Comparison of ENCODE assay signal across 8 mouse cellular contexts in the genomic region with DNA sequence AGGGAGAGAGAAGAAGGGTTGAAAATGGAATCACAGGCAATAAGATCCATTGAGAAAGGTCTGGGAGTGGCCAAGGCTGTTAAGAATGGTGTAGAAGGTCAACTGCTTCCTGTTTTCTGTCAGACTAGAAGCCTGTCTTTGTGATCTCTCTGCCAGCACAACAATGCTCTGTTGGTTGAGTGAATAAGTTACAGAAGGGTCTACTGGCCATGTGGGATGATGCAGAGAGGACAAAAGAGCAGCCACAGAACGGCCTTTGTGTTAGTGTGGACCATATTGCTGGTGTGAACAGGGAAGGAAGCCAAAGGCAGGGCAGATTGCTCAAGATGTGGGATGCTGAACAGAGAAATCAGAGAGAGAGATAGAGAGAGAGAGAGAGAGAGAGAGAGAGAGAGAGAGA. TPM values are rescaled to one million over a fixed set of nuclear protein-coding genes. Genes with fewer than 3 reads are reported as not detected.
DNase-seq lines count a peak whose midpoint lies in the region; ATAC-seq and TF ChIP-seq lines count a peak whose summit lies in the region.
"Had no signal": no experiment of that assay in that cellular context is flagged by ENCODE, and none has a peak within 500 bp of the region (broad histone marks: within the 10 kb centered on the region; RNA-seq: fewer than 3 reads in every experiment).

No protein-coding gene starts in this region.

- DNase-seq in kidney, adult 11 months: peak; percentile 44
- no peak for DNase-seq in thymus, adult 2 months
- no peak for DNase-seq in thymus, postnatal 14 days
- no peak for DNase-seq in ovary, postnatal 10 days (ENCODE audit: low spot score)
- no peak for DNase-seq in gastrocnemius, postnatal 4 days (ENCODE audit: low spot score in 2 of 2)
- DNase-seq: right cerebral cortex, adult 18-20 months had no signal

- H3K4me3 ChIP-seq in kidney, embryonic 15.5 days (replicated peaks): no peak overlapping the region
- no peak overlapping the region for H3K4me3 ChIP-seq in thymus, adult 2 months (ENCODE audit: control insufficient read depth, insufficient read depth, low read length)
- no peak overlapping the region for H3K4me3 ChIP-seq in liver, embryonic 16.5 days (ENCODE audit: low read depth, low read length)

- no peak for ATAC-seq in kidney, embryonic 15.5 days (replicated peaks; ENCODE audit: low FRiP score)
- no peak for ATAC-seq in liver, embryonic 16.5 days (ENCODE audit: low read depth)

- no peak overlapping the region for H3K9ac ChIP-seq in kidney, embryonic 15.5 days
- no peak overlapping the region for H3K9ac ChIP-seq in liver, embryonic 16.5 days (ENCODE audit: low read depth, low read length)

- TF ChIP-seq POLR2A in thymus, adult 2 months (IDR thresholded peaks at IDR 0.05; ENCODE audit: control insufficient read depth, extremely low read depth, insufficient read depth, low read length, poor library complexity): no peak

- no peaks in the 10 kb centered on the region for H3K27me3 ChIP-seq in kidney, embryonic 15.5 days
- H3K27me3 ChIP-seq in thymus, adult 2 months (ENCODE audit: control insufficient read depth, insufficient read depth, low read length): no peaks in the 10 kb centered on the region
- no peaks in the 10 kb centered on the region for H3K27me3 ChIP-seq in liver, embryonic 16.5 days (ENCODE audit: control insufficient read depth, insufficient read depth, low read depth, low read length)

- 82% methylated on average over 1 of the region's 1 CpGs for WGBS in kidney, embryonic 15.5 days
- 56% methylated on average over 1 of the region's 1 CpGs for WGBS in thymus, adult 2 months
- 44% methylated on average over 1 of the region's 1 CpGs for WGBS in liver, embryonic 16.5 days (ENCODE audit: insufficient replicate concordance)

- H3K4me2 ChIP-seq in kidney, embryonic 15.5 days: no peak overlapping the region
- no peak overlapping the region for H3K4me2 ChIP-seq in liver, embryonic 16.5 days (ENCODE audit: low read depth, low read length)

- H3K4me1 ChIP-seq in kidney, embryonic 15.5 days: 0 out of 2 replicates have a peak, but pooled peaks cover 4% of the 10 kb centered on the region
- peaks cover 46% of the 10 kb centered on the region for H3K4me1 ChIP-seq in thymus, adult 2 months (replicated peaks; ENCODE audit: control insufficient read depth, insufficient read depth, low read length)
- H3K4me1 ChIP-seq in liver, embryonic 16.5 days (ENCODE audit: control insufficient read depth, low read depth, low read length): no peaks in the 10 kb centered on the region; the same call in 1 of the 2 replicates

- no peak overlapping the region; the same call in 1 of the 2 replicates for H3K27ac ChIP-seq in kidney, embryonic 15.5 days
- peak overlapping the region; percentile 95 for H3K27ac ChIP-seq in thymus, adult 2 months (ENCODE audit: control insufficient read depth, insufficient read depth, low read length)
- H3K27ac ChIP-seq in liver, embryonic 16.5 days (ENCODE audit: low read length): peak overlapping the region; percentile 64

- no peak for TF ChIP-seq CTCF in thymus, adult 2 months (IDR thresholded peaks at IDR 0.05; ENCODE audit: borderline replicate concordance, control insufficient read depth, extremely low read depth, insufficient read depth, low read length, poor library complexity)

- H3K9me3 ChIP-seq in kidney, embryonic 15.5 days (replicated peaks): no peaks in the 10 kb centered on the region
- H3K9me3 ChIP-seq in liver, embryonic 16.5 days (replicated peaks; ENCODE audit: control insufficient read depth, low read length): no peaks in the 10 kb centered on the region

- H3K36me3 ChIP-seq in kidney, embryonic 15.5 days: no peaks in the 10 kb centered on the region
- no peaks in the 10 kb centered on the region for H3K36me3 ChIP-seq in thymus, adult 2 months (ENCODE audit: control insufficient read depth, insufficient read depth, low read length)
- no peaks in the 10 kb centered on the region for H3K36me3 ChIP-seq in liver, embryonic 16.5 days (ENCODE audit: control insufficient read depth, insufficient read depth)

RNA-seq across cellular contexts. Expression of gene Stard5, which starts 27.0 kb away (rescaled TPM):
- polyA plus RNA-seq in kidney, embryonic 15.5 days (2015; fragmentation: Nextera tagmentation; extraction: Ambion mirVana): 24.3 and 27.0 TPM in 2 replicates
- 15.8 and 17.8 TPM in 2 replicates for polyA plus RNA-seq in thymus, adult 2 months (2012; rRNA removed)
- 19.2 and 25.3 TPM in 2 replicates for polyA plus RNA-seq in liver, embryonic 16.5 days (2015; fragmentation: Nextera tagmentation; extraction: Ambion mirVana)
- 10 to 100 TPM; 14.9 to 15.3 TPM for total RNA-seq in gastrocnemius, postnatal 4 days (2021)
